Mouse (Mus musculus) limb, embryonic 14.5 days (tissue): ENCODE measurements around the gene Hibadh. TPM values are rescaled to one million over a fixed set of nuclear protein-coding genes. Genes with fewer than 3 reads are reported as not detected.
"Not testable (repeated sequence)": the region's sequence is repeated elsewhere in the genome, so short reads cannot be mapped to it uniquely, and the experiment has no call there.

Experiments
- ATAC-seq: fragments of 200-750 bp; cut with Nextera tagmentation; 2 replicates; pipeline ENCODE4 v1.8.0; 2017; ENCODE audit warnings: low read depth, moderate number of reproducible peaks, moderate TSS enrichment; ENCODE audit not compliant: low FRiP score
- DNase-seq: peaks from one replicate; pipeline ENCODE4 v3.0.0-alpha.2; 2015; ENCODE audit warnings: low spot score
- H3K27ac ChIP-seq: fragments of 300-500 bp; sonication (generic); replicated peaks from 2 replicates; pipeline ENCODE4 v1.5.1; 2014; ENCODE audit warnings: low read depth, mild to moderate bottlenecking, low read length, moderate library complexity, mixed read lengths
- H3K27me3 ChIP-seq: fragments of 300-500 bp; sonication (generic); 2 replicates; pipeline ENCODE4 v1.6.1; 2014; ENCODE audit warnings: low read length, mixed read lengths; ENCODE audit not compliant: control insufficient read depth, insufficient read depth
- H3K36me3 ChIP-seq: fragments of 300-500 bp; sonication (generic); 2 replicates; pipeline ENCODE4 v1.6.1; 2014; ENCODE audit warnings: mild to moderate bottlenecking, low read length, moderate library complexity, mixed read lengths; ENCODE audit not compliant: control insufficient read depth, insufficient read depth
- H3K4me1 ChIP-seq: fragments of 300-500 bp; sonication (generic); 2 replicates; pipeline ENCODE4 v1.6.1; 2014; ENCODE audit warnings: antibody characterized with exemption, low read length, mixed read lengths; ENCODE audit not compliant: control insufficient read depth, insufficient read depth
- H3K4me2 ChIP-seq: fragments of 300-500 bp; sonication (generic); replicated peaks from 2 replicates; pipeline ENCODE4 v1.6.1; 2014; ENCODE audit warnings: low read depth, mild to moderate bottlenecking, low read length, moderate library complexity; ENCODE audit not compliant: severe bottlenecking
- H3K4me3 ChIP-seq: fragments of 300-500 bp; sonication (generic); replicated peaks from 2 replicates; pipeline ENCODE4 v1.5.1; 2014; ENCODE audit warnings: low read length
- H3K9ac ChIP-seq: fragments of 300-500 bp; sonication (generic); 2 replicates; pipeline ENCODE4 v1.6.1; 2014; ENCODE audit warnings: mild to moderate bottlenecking, low read depth, low read length, moderate library complexity; ENCODE audit not compliant: severe bottlenecking
- H3K9me3 ChIP-seq: fragments of 300-500 bp; sonication (generic); 2 replicates; pipeline ENCODE4 v1.6.1; 2016; ENCODE audit warnings: low read length; ENCODE audit not compliant: control insufficient read depth
- POLR2A ChIP-seq: fragments of 200-500 bp; IDR thresholded peaks from 2 replicates; pipeline ENCODE4 v1.8.0; 2012; ENCODE audit warnings: inconsistent platforms, mild to moderate bottlenecking, moderate library complexity, borderline replicate concordance; ENCODE audit not compliant: insufficient read depth, insufficient read length; ENCODE audit errors: extremely low read depth
- WGBS: fragments of 180-500 bp; shearing (Covaris S2); extraction: QIAGEN DNeasy Blood & Tissue Kit; methylation state at CpG from one replicate; pipeline ENCODE4 v1.1.7; 2014; 5-methylcytosine and 5-hydroxymethylcytosine counted together
- polyA plus RNA-seq, 2 experiments: library from polyadenylated mRNA; depleted of rRNA in 1 of 2; stranded (reverse) in 1 of 2; unstranded in 1 of 2; fragments of >200 nt; fragmentation: Nextera tagmentation in 1 of 2; extraction: Ambion mirVana in 1 of 2; gene quantifications; 2 replicates each; pipeline versions ENCODE4 v1.2.1 to v1.2.3; 2012 to 2014

The Hibadh gene
- polyA plus RNA-seq, 2 experiments: 49.2 to 56.0 TPM

DNA sequence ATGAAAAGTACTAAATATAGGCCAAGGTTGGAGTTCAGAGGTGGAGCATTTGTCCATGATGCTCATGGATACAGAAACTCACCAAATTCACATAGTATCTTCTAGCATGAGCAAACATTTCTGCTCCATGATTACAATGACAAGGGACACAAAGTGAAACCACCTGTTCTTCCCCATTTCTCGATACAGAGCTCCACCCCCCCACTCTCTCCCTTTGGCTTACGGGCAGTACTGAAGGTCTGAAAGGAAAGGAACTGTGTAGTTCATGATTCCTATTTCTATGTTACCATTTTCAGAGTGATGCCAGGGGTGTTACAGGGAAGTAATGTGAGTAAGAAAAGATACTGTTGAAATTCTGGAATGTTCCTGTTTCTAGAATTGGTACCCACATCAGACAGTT is 32.4 kb upstream of the Hibadh start:
- H3K4me3 ChIP-seq: no peak overlapping the region
- no peak overlapping the region for H3K4me2 ChIP-seq
- no peak overlapping the region for H3K9ac ChIP-seq
- H3K27me3 ChIP-seq: no peaks in the 10 kb centered on the region
- ATAC-seq (no peak), DNase-seq (no peak)
- WGBS: 26% methylated on average over 2 of the region's 2 CpGs
- H3K36me3 ChIP-seq: no peaks in the 10 kb centered on the region
- H3K27ac ChIP-seq: no peak overlapping the region
- peaks cover 15% of the 10 kb centered on the region for H3K4me1 ChIP-seq
- TF ChIP-seq POLR2A: no peak
- H3K9me3 ChIP-seq: no peaks in the 10 kb centered on the region

DNA sequence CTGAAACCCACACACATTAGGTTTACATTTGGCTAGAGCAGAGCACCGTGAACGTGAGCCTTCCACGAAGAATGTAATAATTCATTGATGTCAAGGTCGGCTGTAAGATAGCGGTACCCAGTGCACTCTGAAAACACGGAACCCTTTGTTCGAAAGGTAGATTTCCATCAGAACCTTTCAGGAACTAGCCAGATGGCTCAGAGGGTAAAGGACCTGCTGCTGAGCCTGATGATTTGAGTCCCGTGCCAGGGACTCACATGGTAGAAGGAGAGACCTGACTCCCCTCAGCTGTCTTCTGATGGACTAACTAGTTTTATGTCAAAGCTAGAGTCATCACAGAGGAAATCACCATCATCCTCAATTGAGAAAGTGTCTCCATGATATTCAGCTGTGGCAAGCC is 31.6 kb upstream of the Hibadh start:
- H3K4me3 ChIP-seq: no peak overlapping the region
- peaks cover 15% of the 10 kb centered on the region for H3K4me1 ChIP-seq
- 66% methylated on average over 8 of the region's 8 CpGs for WGBS
- H3K27me3 ChIP-seq: no peaks in the 10 kb centered on the region
- no peak for TF ChIP-seq POLR2A
- no peak for DNase-seq
- H3K9me3 ChIP-seq: no peaks in the 10 kb centered on the region
- no peaks in the 10 kb centered on the region for H3K36me3 ChIP-seq
- no peak overlapping the region for H3K4me2 ChIP-seq
- H3K27ac ChIP-seq: no peak overlapping the region
- no peak for ATAC-seq
- no peak overlapping the region for H3K9ac ChIP-seq

DNA sequence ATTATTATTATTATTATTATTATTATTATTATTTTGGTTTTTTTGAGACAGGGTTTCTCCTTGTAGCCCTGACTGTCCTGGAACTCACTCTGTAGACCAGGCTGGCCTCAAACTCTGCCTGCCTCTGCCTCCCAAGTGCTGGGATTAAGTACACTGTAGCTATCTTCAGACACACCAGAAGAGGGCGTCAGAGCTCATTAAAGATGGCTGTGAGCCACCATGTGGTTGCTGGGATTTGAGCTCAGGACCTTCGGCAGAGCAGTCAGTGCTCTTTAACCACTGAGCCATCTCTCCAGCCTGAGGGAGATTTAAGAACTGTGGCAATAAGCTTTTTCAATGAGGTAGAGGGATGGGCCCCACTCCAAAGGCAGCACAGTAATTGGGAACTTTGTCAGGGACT is 29.7 kb upstream of the Hibadh start:
- not testable (repeated sequence) for H3K36me3 ChIP-seq, H3K4me2 ChIP-seq, H3K27me3 ChIP-seq, ATAC-seq, H3K9ac ChIP-seq, H3K4me3 ChIP-seq, H3K27ac ChIP-seq, DNase-seq, H3K9me3 ChIP-seq
- WGBS: 31% methylated on average over 2 of the region's 2 CpGs
- peaks cover 14% of the 10 kb centered on the region for H3K4me1 ChIP-seq

DNA sequence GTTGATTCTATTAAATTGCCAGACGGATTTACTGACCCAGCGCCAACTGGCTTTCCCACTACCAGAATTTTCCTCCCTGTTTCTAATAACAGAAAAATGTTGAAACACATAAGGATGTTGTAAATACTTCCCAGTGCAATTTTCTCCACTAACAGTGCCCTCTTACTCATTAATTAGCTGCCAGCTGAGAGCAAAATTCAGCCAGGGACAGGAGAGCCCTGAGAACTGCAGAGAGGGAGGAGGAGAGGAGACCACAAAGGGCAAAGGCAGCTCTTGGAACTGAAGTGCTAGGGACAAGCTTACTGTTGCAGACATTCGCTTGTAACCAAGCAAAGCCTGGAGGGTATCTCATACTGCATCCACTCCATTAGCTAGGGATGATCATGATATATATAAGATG is 27.5 kb upstream of the Hibadh start:
- DNase-seq (peak; percentile 25), ATAC-seq (no peak)
- H3K36me3 ChIP-seq: no peaks in the 10 kb centered on the region
- H3K27ac ChIP-seq: no peak overlapping the region
- no peak overlapping the region for H3K9ac ChIP-seq
- H3K4me3 ChIP-seq: no peak overlapping the region
- H3K9me3 ChIP-seq: no peaks in the 10 kb centered on the region
- TF ChIP-seq POLR2A: no peak
- no peaks in the 10 kb centered on the region for H3K27me3 ChIP-seq
- WGBS: 31% methylated on average over 3 of the region's 3 CpGs
- H3K4me2 ChIP-seq: no peak overlapping the region
- peaks cover 15% of the 10 kb centered on the region for H3K4me1 ChIP-seq

DNA sequence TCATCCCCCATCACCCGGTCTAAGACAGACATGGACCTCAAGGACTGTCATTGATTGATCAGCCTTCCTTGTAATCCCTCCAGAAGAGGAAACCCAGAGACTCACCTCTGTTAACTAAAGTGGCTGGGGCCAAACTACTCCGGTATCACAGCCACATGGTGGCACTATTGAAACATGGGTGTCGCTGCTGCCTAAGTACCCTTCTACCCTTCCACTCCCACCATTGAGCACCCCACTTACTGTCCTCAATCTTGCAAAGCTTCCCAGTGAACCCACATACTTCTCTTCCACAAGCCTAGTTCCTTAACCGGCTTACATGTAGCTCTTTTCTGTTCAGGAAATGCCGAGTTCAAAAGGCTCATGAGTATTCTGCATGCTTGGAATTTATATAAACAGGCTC is 22.8 kb upstream of the Hibadh start:
- Histone ChIP-seq H3K36me3 (no peaks in the 10 kb centered on the region), H3K27ac (no peak overlapping the region), H3K9ac (no peak overlapping the region), H3K4me1 (peaks cover 16% of the 10 kb centered on the region), H3K4me2 (no peak overlapping the region), H3K4me3 (no peak overlapping the region), H3K9me3 (no peaks in the 10 kb centered on the region), H3K27me3 (no peaks in the 10 kb centered on the region)
- peak; percentile 23; the same call in 1 of the 2 replicates for ATAC-seq
- no peak for TF ChIP-seq POLR2A
- no peak for DNase-seq
- 29% methylated on average over 5 of the region's 5 CpGs for WGBS

DNA sequence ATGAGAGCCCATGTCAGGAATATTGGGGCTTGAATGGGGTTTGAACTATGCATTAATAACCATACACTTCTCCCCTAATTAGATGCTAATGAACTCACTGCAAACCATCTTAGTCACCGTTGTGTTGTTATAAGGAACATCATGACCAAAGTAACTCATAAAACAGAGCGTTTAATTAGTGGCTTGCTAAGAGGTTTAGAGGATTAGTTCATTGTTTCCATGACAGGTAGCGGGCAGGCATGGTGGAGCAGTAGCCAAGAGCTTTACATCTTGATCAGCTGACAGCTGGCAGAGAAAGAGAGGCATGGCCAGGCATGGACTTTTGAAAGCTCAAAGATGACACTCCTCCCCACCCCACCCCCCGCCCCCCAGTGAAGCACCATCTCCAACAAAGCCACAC is 15.1 kb upstream of the Hibadh start:
- no peak overlapping the region for H3K27ac ChIP-seq
- H3K4me3 ChIP-seq: no peak overlapping the region
- ATAC-seq: no peak
- H3K9ac ChIP-seq: no peak overlapping the region
- H3K9me3 ChIP-seq: no peaks in the 10 kb centered on the region; the same call in 1 of the 2 replicates
- H3K4me2 ChIP-seq: no peak overlapping the region
- H3K4me1 ChIP-seq: no peaks in the 10 kb centered on the region
- no peak for TF ChIP-seq POLR2A
- H3K27me3 ChIP-seq: no peaks in the 10 kb centered on the region
- 82% methylated on average over 4 of the region's 4 CpGs for WGBS
- no peaks in the 10 kb centered on the region for H3K36me3 ChIP-seq
- DNase-seq: no peak
